Mouse (Mus musculus) heart, adult 2 months (tissue): ENCODE data around the gene Tgif2. TPM values are rescaled to one million over a fixed set of nuclear protein-coding genes. Genes with fewer than 3 reads are reported as not detected.
"Not testable (repeated sequence)": the region's sequence is repeated elsewhere in the genome, so short reads cannot be mapped to it uniquely, and the experiment has no call there.

Experiments
- DNase-seq, 2 experiments: peaks; one replicate each; pipeline ENCODE4 v3.0.0; 2021
- H3K27ac ChIP-seq: fragments of 200-600 bp; 2 replicates; pipeline ENCODE4 v1.8.1; 2022
- H3K27me3 ChIP-seq: fragments of 200-500 bp; 2 replicates; pipeline ENCODE4 v1.6.1; 2012; ENCODE audit warnings: mild to moderate bottlenecking, low read length, inconsistent platforms, mixed read lengths; ENCODE audit not compliant: control insufficient read depth, insufficient read depth
- H3K36me3 ChIP-seq: fragments of 200-500 bp; 2 replicates; pipeline ENCODE4 v1.6.1; 2012; ENCODE audit warnings: low read length, inconsistent platforms; ENCODE audit not compliant: control insufficient read depth, insufficient read depth
- H3K4me1 ChIP-seq: fragments of 200-500 bp; 2 replicates; pipeline ENCODE4 v1.6.1; 2011; ENCODE audit warnings: low read length; ENCODE audit not compliant: control insufficient read depth, insufficient read depth
- H3K4me3 ChIP-seq: fragments of 200-600 bp; 2 replicates; pipeline ENCODE4 v1.8.1; 2022
- H3K79me2 ChIP-seq: fragments of 200-500 bp; replicated peaks from 2 replicates; pipeline ENCODE4 v1.6.1; 2012; ENCODE audit warnings: mild to moderate bottlenecking, inconsistent platforms, low read length, moderate library complexity, mixed read lengths; ENCODE audit not compliant: control insufficient read depth, insufficient read depth
- H3K9ac ChIP-seq: fragments of 200-500 bp; 2 replicates; pipeline ENCODE4 v1.6.1; 2012; ENCODE audit warnings: low read depth, mild to moderate bottlenecking, control low read depth, inconsistent platforms, low read length, mixed read lengths
- CTCF ChIP-seq: fragments of 200-600 bp; IDR thresholded peaks from 2 replicates; pipeline ENCODE4 v1.8.1; 2022; ENCODE audit warnings: antibody characterized with exemption, mild to moderate bottlenecking, moderate library complexity
- EP300 ChIP-seq: fragments of 200-500 bp; IDR thresholded peaks from 2 replicates; pipeline ENCODE4 v1.6.1; 2011; ENCODE audit warnings: low read depth, low read length, control low read depth; ENCODE audit not compliant: insufficient read depth
- POLR2A ChIP-seq: fragments of 200-500 bp; IDR thresholded peaks from 2 replicates; pipeline ENCODE4 v1.6.1; 2011; ENCODE audit warnings: mild to moderate bottlenecking, low read depth, low read length, control low read depth; ENCODE audit not compliant: insufficient read depth
- WGBS: fragments of 180-500 bp; shearing (Covaris S2); methylation state at CpG from one replicate; pipeline ENCODE4 v1.1.7; 2018; 5-methylcytosine and 5-hydroxymethylcytosine counted together
- intact Hi-C: fragments of 180-260 bp; cut with DNase I; formaldehyde crosslinking; loops from one replicate; pipeline ENCODE4 v1.15.1; 2025
- polyA plus RNA-seq: library from polyadenylated mRNA; depleted of rRNA; stranded (reverse); fragments of >200 nt; gene quantifications from 2 replicates; pipeline ENCODE4 v1.2.3, GENCODE M21; 2012
- total RNA-seq, 2 experiments: library from RNA; stranded (reverse); gene quantifications; 2 replicates each; pipeline ENCODE4 v1.2.3; 2021

The Tgif2 gene
- total and polyA plus RNA-seq, 3 experiments, result 0.63 to 0.76 (median 0.66) TPM

- Histone ChIP-seq H3K79me2 (no peaks in the 10 kb centered on the region), H3K27me3 (no peaks in the 10 kb centered on the region), H3K36me3 (no peaks in the 10 kb centered on the region), H3K4me1 (no peaks in the 10 kb centered on the region), H3K4me3 (no peak overlapping the region), H3K9ac (no peak overlapping the region), H3K27ac (no peak overlapping the region)
- WGBS, result 68% methylated on average over 6 of the region's 6 CpGs
- no peak for DNase-seq
- intact Hi-C loops, result loop anchor here (10.0 kb wide), 1 partner anchor 304 kb away; the partner anchor contains the start of gene Aar2
- TF ChIP-seq POLR2A (no peak), CTCF (no peak), EP300 (no peak)
Observed at GRCm38 (mm10) chr2:156848526-156849182, 8.8 kb downstream of the Tgif2 start.

GRCm38 (mm10) chr2:156850505-156850904 lies 10.7 kb downstream of the Tgif2 start:
- no peaks in the 10 kb centered on the region for H3K4me1 ChIP-seq
- TF ChIP-seq POLR2A, result no peak
- no peak for TF ChIP-seq EP300
- TF ChIP-seq CTCF, result no peak
- H3K9ac ChIP-seq, result no peak overlapping the region
- no peak for DNase-seq
- no peaks in the 10 kb centered on the region for H3K36me3 ChIP-seq
- H3K27me3 ChIP-seq, result no peaks in the 10 kb centered on the region
- no peak overlapping the region for H3K27ac ChIP-seq
- 84% methylated on average over 5 of the region's 5 CpGs for WGBS
- no peak overlapping the region for H3K4me3 ChIP-seq
- intact Hi-C loops, result no loop called here
- no peaks in the 10 kb centered on the region for H3K79me2 ChIP-seq

- DNase-seq, H3K4me3 ChIP-seq, H3K79me2 ChIP-seq, intact Hi-C loops, H3K9ac ChIP-seq, H3K36me3 ChIP-seq, H3K4me1 ChIP-seq, H3K27me3 ChIP-seq, H3K27ac ChIP-seq: not testable (repeated sequence)
- WGBS, result 58% methylated on average over 10 of the region's 13 CpGs
Observed at GRCm38 (mm10) chr2:156853584-156853983, 13.8 kb downstream of the Tgif2 start.

GRCm38 (mm10) chr2:156853999-156854771 lies 14.4 kb downstream of the Tgif2 start:
- not testable (repeated sequence) for H3K27me3 ChIP-seq

GRCm38 (mm10) chr2:156856311-156856710 lies 16.5 kb downstream of the Tgif2 start:
- H3K9ac ChIP-seq, result no peak overlapping the region
- no peaks in the 10 kb centered on the region; the same call in 1 of the 2 replicates for H3K79me2 ChIP-seq
- intact Hi-C loops, result no loop called here
- no peak overlapping the region for H3K27ac ChIP-seq
- H3K36me3 ChIP-seq, result peaks cover 3% of the 10 kb centered on the region; the same call in 1 of the 2 replicates
- 91% methylated on average over 1 of the region's 1 CpGs for WGBS
- TF ChIP-seq EP300, result no peak
- no peak for TF ChIP-seq CTCF
- TF ChIP-seq POLR2A, result no peak
- H3K4me3 ChIP-seq, result no peak overlapping the region
- peaks cover 1% of the 10 kb centered on the region; the same call in 1 of the 2 replicates for H3K4me1 ChIP-seq
- DNase-seq, result no peak
- H3K27me3 ChIP-seq, result no peaks in the 10 kb centered on the region

More at GRCm38 (mm10) chr2:156853999-156854771, 14.4 kb downstream of the Tgif2 start:
- H3K27ac ChIP-seq, H3K36me3 ChIP-seq, H3K4me3 ChIP-seq, H3K79me2 ChIP-seq, intact Hi-C loops, H3K4me1 ChIP-seq, H3K9ac ChIP-seq: not testable (repeated sequence)
- WGBS, result 44% methylated on average over 13 of the region's 13 CpGs
- peak; percentile 23 to 50 for DNase-seq
- TF ChIP-seq CTCF, result peak; percentile 56

GRCm38 (mm10) chr2:156857385-156857791 lies 17.6 kb downstream of the Tgif2 start:
- no peak overlapping the region for H3K27ac ChIP-seq
- H3K79me2 ChIP-seq, result peaks cover 2% of the 10 kb centered on the region; the same call in 1 of the 2 replicates
- H3K27me3 ChIP-seq, result no peaks in the 10 kb centered on the region
- intact Hi-C loops, result no loop called here
- H3K4me1 ChIP-seq, result peaks cover 4% of the 10 kb centered on the region
- no peak for TF ChIP-seq CTCF
- TF ChIP-seq EP300, result no peak
- TF ChIP-seq POLR2A, result no peak
- H3K9ac ChIP-seq, result no peak overlapping the region
- no peak overlapping the region for H3K4me3 ChIP-seq
- peaks cover 6% of the 10 kb centered on the region; the same call in 1 of the 2 replicates for H3K36me3 ChIP-seq
- DNase-seq, result no peak
- 33% methylated on average over 3 of the region's 3 CpGs for WGBS
